Mouse (Mus musculus) cerebellum, adult (tissue): Measurements from ENCODE around the gene Fyb.

Source experiments
- ATAC-seq: cut with Nextera tagmentation; 2 replicates; pipeline ENCODE4 v1.9.2; 2017; ENCODE audit warnings: mild to moderate bottlenecking, moderate library complexity, mixed read lengths; ENCODE audit not compliant: insufficient number of reproducible peaks, low FRiP score, low TSS enrichment

The Fyb gene

GRCm38 (mm10) chr15:6592561-6593253, 70.1 kb downstream of the Fyb start:
- no peak for ATAC-seq

DNA sequence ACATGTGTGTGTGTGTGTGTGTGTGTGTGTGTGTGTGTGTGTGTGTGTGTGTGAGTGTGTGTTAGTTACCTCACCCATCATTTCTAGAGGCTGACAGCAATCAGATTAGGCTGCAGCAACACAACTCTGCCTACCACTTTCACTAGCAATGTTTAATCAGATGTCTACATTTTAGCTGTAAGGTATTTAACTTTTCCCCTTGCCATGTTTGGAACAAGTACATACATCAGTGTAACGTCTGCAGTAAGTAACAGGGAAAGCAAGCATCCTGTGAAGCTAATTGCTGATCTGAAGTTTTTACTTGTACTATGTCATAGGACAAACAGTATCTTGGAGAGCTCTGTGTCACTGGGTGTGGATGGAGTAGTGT, 70.6 kb downstream of the Fyb start:
- ATAC-seq: no peak

- ATAC-seq: no peak
Measured at GRCm38 (mm10) chr15:6598626-6599025, 76.0 kb downstream of the Fyb start.

DNA sequence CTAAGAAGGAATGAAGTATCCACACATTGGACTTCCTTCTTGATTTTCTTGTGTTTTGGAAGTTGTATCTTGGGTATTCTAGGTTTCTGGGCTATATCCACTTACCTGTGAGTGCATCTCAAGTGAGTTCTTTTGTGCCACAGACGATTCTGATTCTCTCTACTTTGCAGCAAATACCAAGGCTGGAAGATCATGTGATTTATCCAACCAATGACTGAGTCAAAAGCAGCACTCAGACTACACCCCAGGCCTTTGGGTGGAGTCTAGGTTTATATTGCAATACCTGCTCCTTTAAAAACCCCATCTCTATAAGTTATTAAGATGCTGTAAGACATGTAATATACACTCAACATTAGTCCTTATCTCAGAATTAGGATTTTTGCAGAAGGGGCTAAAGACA, 77.7 kb downstream of the Fyb start:
- no peak for ATAC-seq

DNA sequence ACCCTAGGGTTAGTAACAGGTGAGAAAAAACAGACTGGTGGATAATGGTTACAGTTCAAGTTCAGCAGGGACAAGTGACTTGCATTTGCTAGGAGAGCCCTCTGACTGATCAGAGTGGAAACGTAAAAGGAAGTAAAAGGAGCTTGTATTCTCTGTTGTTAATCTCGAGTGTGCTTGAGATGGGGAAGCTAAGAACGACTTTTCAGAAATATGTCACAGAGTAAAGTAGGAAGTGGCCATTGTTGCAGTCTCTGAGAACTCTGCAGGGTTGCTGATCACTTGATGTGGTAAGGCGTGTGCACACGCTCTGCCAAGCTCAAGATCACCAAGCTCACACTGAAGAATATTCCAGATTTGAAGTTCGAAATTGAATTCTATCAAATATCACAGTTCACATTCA, 78.7 kb downstream of the Fyb start:
- ATAC-seq: no peak

DNA sequence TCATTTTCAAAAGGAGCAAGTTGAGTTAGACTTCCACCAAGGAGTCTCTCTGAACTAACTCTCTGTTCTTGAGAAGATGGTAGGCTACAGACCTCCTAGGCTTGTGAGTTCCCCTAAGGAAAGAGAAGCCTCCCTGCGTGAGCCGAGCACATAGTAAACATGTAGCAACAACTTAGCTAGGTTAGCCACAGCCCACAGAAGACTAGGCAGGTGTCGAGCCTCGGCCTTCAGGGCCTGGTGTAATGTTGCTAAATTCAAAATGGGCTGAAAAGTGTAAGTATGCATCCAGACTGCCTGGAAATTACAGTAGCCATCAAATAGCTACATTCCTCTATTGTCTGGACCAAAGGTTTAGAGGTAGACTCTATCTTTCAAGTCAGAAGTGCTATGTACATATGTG, 79.3 kb downstream of the Fyb start:
- no peak for ATAC-seq

- no peak for ATAC-seq
Measured at GRCm38 (mm10) chr15:6610703-6611102, 88.0 kb downstream of the Fyb start.

GRCm38 (mm10) chr15:6612835-6613234, 90.2 kb downstream of the Fyb start:
- no peak for ATAC-seq

- no peak for ATAC-seq
Measured at GRCm38 (mm10) chr15:6616382-6617149, 93.9 kb downstream of the Fyb start.

DNA sequence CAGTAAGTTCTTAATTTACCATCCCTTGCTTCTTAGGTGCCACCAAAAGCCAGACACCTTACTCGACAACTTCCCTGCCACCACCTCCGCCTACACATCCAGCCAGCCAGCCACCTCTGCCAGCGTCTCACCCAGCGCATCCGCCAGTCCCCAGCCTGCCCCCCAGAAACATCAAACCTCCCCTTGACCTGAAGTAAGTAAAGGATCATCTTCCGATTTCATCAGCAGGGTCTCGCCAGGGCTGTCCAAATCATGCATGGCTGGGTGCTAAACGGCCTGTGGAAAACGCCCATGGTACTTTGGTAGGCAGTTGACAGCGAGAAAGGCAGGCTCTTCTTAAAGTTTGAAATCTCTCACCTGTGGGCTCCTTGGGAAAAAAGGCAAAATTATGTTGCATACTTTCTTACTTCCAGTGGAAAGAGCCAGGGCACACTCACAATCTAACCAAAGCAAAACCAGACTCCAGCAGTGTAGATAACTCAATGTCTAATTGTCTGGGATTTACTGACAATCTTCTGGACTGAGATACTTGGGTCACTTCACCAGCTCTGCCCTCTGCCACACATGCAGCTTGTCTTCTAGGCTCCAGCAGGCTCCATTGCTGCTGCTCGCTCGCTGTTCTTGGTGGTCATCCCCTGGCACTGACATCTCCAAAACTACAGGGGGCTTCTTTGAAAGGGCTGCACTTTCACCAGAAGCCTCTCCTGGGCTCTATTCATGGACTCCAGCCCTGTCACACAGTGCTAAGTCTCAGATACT, 97.1 kb downstream of the Fyb start:
- ATAC-seq: no peak

GRCm38 (mm10) chr15:6622512-6622911, 99.9 kb downstream of the Fyb start:
- ATAC-seq: peak; percentile 73

DNA sequence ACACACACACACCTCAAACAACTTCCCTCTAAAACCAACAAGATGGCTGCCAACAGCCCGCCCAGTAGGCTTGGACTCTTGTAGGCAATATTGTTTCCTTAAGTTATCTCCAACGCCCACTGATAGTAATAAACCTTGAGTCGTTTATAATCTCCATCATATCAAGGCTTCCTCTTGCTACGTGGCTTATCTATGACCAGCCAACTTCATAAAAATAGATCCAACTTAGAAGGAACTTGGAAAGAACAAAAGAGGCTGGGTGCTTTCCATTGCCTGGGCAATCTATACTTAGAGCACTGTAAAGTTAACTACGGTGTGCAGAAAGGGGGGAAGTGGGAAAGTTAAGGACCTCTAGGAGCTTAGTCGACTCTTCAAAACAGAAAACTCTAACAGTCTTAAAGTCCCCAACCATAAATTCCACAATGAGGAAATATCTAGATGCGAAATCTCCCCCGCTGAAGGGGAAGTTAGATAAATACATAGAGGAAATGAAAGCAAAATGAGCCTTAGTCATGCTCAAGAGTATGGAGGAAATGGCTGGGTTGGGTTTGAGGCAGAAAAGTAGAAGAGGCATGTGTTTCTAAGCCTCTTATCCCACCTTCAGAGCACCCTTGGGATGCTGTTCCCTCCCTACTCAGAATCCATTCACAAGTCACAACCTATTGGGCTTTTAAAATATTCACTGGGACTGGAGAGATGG, 101.0 kb downstream of the Fyb start:
- ATAC-seq: no peak

GRCm38 (mm10) chr15:6624365-6625182, 101.9 kb downstream of the Fyb start:
- ATAC-seq: no peak

GRCm38 (mm10) chr15:6625607-6626033, 103.0 kb downstream of the Fyb start:
- ATAC-seq: peak; percentile 72; the same call in 1 of the 2 replicates

DNA sequence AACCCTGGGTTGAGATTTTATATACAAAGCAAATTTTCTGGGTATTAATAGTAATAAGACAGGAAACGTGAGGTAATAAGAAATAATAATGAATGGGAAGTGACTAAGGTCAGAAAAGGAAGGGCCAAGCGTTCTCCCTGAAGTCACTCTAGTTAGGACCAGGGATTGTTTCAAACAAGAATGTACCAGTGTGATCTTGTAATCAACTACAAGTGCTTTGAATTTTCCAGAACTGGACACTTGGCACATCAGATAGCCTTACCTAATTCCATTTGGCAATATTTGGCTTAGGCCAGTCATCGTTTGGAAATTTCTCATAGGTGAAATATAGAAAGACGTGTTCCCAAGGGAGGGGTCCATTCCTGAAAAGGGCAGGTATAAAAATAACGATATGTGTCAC, 103.5 kb downstream of the Fyb start:
- no peak for ATAC-seq

DNA sequence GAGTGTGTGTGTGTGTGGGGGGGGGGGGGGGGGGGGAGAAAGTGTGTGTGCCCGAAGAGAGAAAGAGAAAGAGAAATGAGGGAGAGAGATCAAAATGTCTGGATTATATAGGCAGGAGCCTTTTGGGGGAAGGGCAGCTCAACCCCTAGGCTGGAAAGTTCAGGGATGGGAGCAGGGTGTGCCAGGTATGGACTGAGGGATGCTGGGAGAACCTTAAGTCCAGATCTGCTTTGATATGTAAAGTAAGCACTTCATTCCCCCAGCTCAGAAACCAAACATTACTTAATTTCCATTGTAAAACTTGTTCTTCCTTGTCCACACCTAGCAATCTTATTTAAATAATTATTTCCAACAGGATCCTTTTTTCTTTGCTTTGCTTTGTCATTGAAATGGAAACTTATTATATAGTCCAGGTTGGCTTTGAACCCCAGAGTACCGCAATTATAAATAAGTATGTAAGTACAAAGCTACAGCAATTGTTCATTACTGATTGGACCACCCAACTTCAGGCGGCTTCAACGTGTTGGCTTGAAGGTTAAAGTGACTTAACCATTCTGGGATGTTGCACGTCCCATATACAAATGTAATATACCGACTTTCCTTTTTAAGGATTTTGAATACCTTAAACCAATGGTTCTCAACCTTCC, 105.9 kb downstream of the Fyb start:
- no peak for ATAC-seq

DNA sequence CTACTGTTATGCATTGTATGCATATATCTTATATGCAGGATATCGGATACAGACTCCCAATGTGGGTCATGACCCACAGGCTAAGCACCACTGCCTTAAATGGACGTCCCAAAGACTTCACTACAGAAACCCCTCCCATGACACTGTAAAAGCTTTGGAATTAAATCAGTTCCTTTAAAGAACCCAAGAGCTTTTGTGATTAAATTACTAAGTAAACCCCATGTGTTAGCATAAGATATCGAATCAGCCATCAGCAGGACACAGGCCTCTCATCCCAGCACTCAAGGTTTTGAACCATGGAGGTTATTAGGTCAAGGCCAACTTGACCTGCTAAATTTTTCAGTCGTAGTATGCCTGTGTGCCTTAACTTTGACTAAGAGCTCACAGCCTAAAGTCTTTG, 106.5 kb downstream of the Fyb start:
- no peak for ATAC-seq

DNA sequence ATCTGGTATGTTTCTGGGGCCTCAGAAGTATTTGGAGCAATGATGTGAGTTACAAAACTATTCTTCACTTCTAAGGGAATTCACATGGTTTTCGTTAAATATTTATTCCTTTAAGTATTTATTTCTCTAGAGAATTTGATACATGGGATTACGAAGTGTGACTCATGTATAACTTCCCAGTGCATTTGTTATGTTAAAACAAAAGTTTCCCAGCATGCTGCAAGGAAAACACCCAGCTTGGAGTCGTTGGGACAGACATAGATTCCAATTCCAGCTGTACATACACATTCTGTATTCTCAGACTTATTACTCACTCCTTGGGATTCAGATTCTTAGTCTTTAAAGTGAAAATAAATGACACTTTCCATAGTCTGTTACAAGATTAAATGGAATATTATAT, 112.8 kb downstream of the Fyb start:
- ATAC-seq: no peak

- ATAC-seq: no peak
Measured at GRCm38 (mm10) chr15:6642223-6642622, 119.6 kb downstream of the Fyb start.
